Mouse (Mus musculus) layer of hippocampus, adult 9-11 months (tissue): Measurements from ENCODE around the gene Cntnap2.
"Not testable (repeated sequence)": the region's sequence is repeated elsewhere in the genome, so short reads cannot be mapped to it uniquely, and the experiment has no call there.

ENCODE experiments used
- DNase-seq: peaks from one replicate; pipeline ENCODE4 v3.0.0; 2022

The Cntnap2 gene

GRCm38 (mm10) chr6:47267236-47267635, 2208.1 kb downstream of the Cntnap2 start:
- DNase-seq, result no peak

DNA sequence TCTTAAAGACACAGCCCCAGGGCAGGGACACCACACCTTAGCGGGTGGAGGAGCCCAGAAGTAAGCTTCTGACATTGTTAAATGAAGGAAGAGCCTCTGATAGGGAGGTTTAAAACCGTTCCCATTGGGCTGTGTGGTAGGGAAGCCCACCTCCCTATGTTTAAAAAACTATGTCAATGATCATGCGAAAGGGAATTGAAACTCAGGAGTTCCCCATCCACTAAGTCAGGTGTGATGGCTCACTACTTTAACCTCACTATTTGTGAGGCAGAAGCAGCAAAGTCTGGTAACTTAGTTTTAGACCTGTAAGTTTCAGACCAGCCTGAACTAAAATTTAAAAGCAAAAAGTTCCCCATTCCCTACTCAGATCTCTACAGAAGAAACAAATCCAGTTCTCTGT, 2210.3 kb downstream of the Cntnap2 start:
- no peak for DNase-seq

- no peak for DNase-seq
Measured at GRCm38 (mm10) chr6:47271576-47271975, 2212.4 kb downstream of the Cntnap2 start.

DNA sequence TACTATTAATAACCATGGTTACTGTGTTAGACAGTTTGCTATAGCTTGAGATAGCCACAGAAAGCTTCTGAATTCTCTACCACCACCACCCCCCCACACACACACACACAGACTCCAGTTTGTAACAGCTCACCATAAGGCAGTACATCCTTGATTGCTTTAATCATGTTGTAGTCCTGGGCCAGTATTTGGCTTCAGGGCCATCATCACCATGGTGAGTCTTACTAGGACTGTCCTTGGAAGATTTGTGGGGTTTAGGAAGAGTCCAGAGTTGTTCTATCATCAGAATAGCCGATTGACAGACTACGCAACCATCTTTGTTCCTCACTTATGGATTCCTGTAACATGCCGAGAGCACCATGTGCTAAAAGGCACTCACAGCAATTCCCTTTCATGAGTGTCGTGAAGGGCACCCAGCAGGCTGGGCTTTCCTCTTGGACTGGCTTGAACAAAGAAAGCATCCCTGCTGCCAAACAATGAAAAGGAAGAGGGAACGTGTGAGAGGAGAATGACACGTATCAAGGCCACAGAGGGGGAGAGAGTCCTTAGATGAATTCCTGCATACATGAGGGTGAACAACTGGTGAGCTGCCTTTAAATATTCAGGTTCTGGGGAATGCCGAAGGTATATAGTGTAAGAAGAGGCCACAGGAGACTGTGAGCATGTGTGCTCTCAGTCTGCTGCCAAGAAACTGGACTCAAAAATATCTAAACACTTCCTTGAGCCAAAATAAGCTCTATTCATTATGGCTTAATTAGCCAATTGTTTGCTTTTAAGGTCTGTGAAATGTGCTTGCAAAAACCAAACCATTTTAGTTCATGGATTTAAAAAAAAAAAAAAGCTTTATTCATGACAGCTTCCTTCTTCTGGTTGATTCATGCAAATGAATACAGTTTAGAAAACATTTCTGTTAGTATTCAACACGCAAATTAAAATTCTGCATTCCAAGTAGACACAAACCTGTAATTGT, 2213.7 kb downstream of the Cntnap2 start:
- no peak for DNase-seq

DNA sequence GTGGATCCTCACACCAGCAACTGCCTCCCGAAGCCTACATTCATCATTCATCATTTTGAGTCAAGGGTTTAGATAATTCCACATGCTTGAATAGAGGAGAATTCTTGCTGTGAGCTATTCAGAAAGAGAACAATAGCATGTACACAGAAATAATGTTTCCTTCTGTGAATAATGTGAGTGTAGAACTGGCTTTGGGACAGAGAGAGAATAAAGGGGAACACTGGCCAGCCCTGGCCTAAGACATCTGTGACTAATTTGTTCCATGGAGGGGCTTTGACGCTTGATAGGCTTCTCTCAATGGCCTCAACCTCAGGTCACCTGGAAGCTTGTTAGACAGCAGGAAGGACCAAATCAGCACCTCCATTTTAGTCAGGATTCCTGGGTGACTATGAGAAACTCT, 2215.9 kb downstream of the Cntnap2 start:
- no peak for DNase-seq

DNA sequence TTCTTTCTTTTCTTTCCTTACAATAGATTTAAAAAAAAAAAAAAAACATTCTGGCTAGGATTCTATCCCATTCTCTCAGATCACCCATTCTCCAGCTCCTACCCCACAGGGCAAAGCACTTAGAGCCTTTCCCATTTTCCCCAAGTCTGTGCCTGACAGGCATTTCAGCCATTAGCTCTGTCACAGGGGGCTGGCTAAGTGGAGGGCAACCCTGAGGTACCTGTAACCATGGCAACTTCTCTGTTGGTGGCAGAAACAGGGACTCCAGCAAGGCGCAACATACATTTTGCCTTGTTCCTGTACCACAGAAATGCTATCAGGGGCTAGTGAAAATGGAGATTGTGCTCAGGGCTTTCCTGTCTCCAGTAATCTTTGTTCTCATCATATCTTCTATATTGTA, 2220.0 kb downstream of the Cntnap2 start:
- no peak for DNase-seq

GRCm38 (mm10) chr6:47281584-47281983, 2222.4 kb downstream of the Cntnap2 start:
- no peak for DNase-seq

GRCm38 (mm10) chr6:47284794-47285193, 2225.6 kb downstream of the Cntnap2 start:
- no peak for DNase-seq

GRCm38 (mm10) chr6:47285742-47286141, 2226.6 kb downstream of the Cntnap2 start:
- no peak for DNase-seq

DNA sequence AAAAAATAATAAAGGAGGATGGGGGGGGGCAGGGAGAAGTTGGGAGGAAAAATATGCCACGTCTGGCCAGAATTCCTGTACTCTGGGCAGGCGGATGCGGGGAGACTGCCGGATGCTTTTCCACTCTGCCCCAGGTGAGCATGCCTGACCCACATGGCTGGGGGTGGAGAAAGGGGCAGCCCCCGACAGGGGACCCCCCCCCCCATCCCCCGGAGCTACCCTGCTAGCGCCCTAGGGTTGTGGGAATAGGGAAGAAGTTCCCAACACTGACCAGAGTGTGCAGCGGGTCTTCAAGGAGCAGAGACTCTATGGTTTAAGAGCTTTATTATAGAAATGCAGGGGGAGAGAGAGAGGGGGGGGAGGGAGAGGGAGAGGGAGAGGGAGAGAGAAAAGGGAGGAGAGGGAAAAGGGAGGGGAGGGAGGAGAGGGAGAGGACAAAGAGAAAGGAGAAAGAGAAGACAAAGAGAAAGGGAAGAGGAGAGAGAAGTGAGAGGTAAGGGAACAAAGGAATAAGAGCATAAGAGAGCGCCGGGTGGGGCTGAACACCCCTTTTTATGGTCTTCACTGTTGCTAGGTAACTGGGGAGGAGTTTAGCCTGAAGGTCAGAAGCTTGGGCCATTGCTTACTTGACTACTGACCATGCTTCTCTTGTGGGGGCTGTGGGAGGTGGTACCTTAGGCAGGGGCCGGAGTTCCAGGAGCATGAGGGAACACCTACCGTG, 2227.2 kb downstream of the Cntnap2 start:
- not testable (repeated sequence) for DNase-seq

- no peak for DNase-seq
Measured at GRCm38 (mm10) chr6:47287722-47288121, 2228.6 kb downstream of the Cntnap2 start.

- DNase-seq, result no peak
Measured at GRCm38 (mm10) chr6:47291973-47292372, 2232.8 kb downstream of the Cntnap2 start.

DNA sequence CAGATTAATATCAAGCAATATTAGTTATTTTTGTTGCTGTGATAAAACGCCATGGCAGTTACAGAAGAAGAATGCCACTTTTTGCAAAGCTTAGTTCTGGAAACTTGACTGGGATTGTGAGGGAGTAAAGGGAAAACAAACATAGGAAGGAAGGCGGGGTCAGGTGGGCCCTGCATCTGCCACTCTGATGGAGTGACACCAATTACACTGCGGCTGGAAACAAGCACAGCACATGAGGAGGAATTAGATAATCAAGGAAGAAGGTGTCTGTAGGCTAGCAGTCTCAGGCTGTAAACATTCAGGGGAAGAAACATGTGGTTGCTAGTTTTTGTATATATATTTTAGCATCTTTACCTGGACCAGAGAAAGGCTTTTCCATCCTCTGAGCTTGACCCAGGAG, 2233.3 kb downstream of the Cntnap2 start:
- DNase-seq, result no peak

DNA sequence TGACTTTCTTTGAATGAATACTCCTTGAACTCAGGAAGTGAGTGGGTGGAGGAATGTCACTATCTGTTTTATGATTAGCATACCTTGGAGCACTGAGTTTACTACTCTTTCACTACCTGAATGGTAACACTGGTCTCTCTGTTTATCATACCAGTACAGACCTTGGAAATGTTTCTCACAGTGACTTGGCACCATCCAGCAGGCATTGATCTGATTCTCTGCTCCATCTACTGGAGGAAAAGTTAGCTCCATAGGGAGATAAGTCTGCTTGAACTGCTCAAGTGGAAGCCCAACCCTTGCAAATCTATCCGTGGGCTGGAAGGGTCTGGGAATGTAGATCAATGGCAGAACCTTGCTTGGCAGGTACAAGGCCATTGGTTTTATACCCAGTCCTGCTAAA, 2235.3 kb downstream of the Cntnap2 start:
- DNase-seq, result no peak

GRCm38 (mm10) chr6:47304848-47305490, 2245.8 kb downstream of the Cntnap2 start:
- DNase-seq, result no peak

- DNase-seq, result no peak
Measured at GRCm38 (mm10) chr6:47306065-47306798, 2247.1 kb downstream of the Cntnap2 start.

- DNase-seq, result peak; percentile 14
Measured at GRCm38 (mm10) chr6:47306954-47307353, 2247.8 kb downstream of the Cntnap2 start.

- no peak for DNase-seq
Measured at GRCm38 (mm10) chr6:47314507-47315334, 2255.6 kb downstream of the Cntnap2 start.

- no peak for DNase-seq
Measured at GRCm38 (mm10) chr6:47315454-47315853, 2256.3 kb downstream of the Cntnap2 start.

DNA sequence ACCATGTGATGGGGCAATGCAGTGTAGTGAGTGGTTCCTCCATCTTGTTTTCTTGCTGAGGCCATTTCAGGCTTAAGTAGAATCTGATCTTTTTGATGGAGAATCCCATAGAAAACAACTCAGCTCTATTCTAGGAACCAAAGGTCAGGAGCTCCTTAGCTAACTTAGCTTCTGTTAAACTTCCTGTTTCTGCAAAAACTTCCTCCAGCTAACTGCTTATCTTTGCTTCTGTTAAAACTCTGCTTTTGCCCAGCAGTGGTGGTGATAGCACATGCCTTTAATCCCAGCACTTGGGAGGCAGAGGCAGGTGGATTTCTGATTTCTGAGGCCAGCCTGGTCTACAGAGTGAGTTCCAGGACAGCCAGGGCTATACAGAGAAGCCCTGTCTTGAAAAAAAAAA, 2258.1 kb downstream of the Cntnap2 start:
- no peak for DNase-seq

GRCm38 (mm10) chr6:47318705-47319104, 2259.5 kb downstream of the Cntnap2 start:
- peak; percentile 76 for DNase-seq
